Mouse (Mus musculus) forebrain, embryonic 12.5 days (tissue): ENCODE measurements around the gene Ppp2r5a. TPM values are rescaled to one million over a fixed set of nuclear protein-coding genes. Genes with fewer than 3 reads are reported as not detected.

ENCODE experiments used
- ATAC-seq: fragments of 200-750 bp; cut with Nextera tagmentation; 2 replicates; pipeline ENCODE4 v1.8.0; 2017; ENCODE audit warnings: moderate TSS enrichment; ENCODE audit not compliant: low FRiP score
- H3K27ac ChIP-seq: fragments of 300-500 bp; sonication (generic); 2 replicates; pipeline ENCODE4 v1.5.1; 2016; ENCODE audit warnings: mild to moderate bottlenecking
- H3K27me3 ChIP-seq: fragments of 300-500 bp; sonication (generic); 2 replicates; pipeline ENCODE4 v1.6.1; 2016; ENCODE audit warnings: mild to moderate bottlenecking
- H3K36me3 ChIP-seq: fragments of 300-500 bp; sonication (generic); replicated peaks from 2 replicates; pipeline ENCODE4 v1.6.1; 2016; ENCODE audit warnings: mild to moderate bottlenecking
- H3K4me1 ChIP-seq: fragments of 300-500 bp; sonication (generic); 2 replicates; pipeline ENCODE4 v1.6.1; 2016
- H3K4me2 ChIP-seq: fragments of 300-500 bp; sonication (generic); 2 replicates; pipeline ENCODE4 v1.6.1; 2016; ENCODE audit warnings: mild to moderate bottlenecking, moderate library complexity
- H3K4me3 ChIP-seq: fragments of 300-500 bp; sonication (generic); replicated peaks from 2 replicates; pipeline ENCODE4 v1.5.1; 2016; ENCODE audit warnings: mild to moderate bottlenecking
- H3K9ac ChIP-seq: fragments of 300-500 bp; sonication (generic); 2 replicates; pipeline ENCODE4 v1.6.1; 2016; ENCODE audit warnings: mild to moderate bottlenecking
- H3K9me3 ChIP-seq: fragments of 300-500 bp; sonication (generic); 2 replicates; pipeline ENCODE4 v1.6.1; 2016
- WGBS: fragments of 180-500 bp; shearing (Covaris S2); methylation state at CpG from one replicate; pipeline ENCODE4 v1.1.7; 2016; 5-methylcytosine and 5-hydroxymethylcytosine counted together
- polyA plus RNA-seq: library from polyadenylated mRNA; unstranded; fragments of >200 nt; fragmentation: Nextera tagmentation; extraction: Ambion mirVana; gene quantifications from 2 replicates; pipeline ENCODE4 v1.2.1, GENCODE M21; 2016

Gene Ppp2r5a
- polyA plus RNA-seq, 1 experiment from 2014 or later = 12.2 TPM

- 88% methylated on average over 6 of the region's 6 CpGs for WGBS
- H3K27me3 ChIP-seq = no peaks in the 10 kb centered on the region
- no peak overlapping the region for H3K27ac ChIP-seq
- no peak for ATAC-seq
- H3K4me1 ChIP-seq = 0 out of 2 replicates have a peak, but pooled peaks cover 5% of the 10 kb centered on the region
- no peak overlapping the region for H3K4me2 ChIP-seq
- no peaks in the 10 kb centered on the region for H3K9me3 ChIP-seq
- no peaks in the 10 kb centered on the region for H3K36me3 ChIP-seq
- no peak overlapping the region for H3K4me3 ChIP-seq
- no peak overlapping the region for H3K9ac ChIP-seq
Measured at GRCm38 (mm10) chr1:191414432-191414831, 11.4 kb upstream of the Ppp2r5a start.

- H3K4me2 ChIP-seq = no peak overlapping the region
- H3K27me3 ChIP-seq = no peaks in the 10 kb centered on the region
- no peak overlapping the region for H3K4me3 ChIP-seq
- no peaks in the 10 kb centered on the region for H3K36me3 ChIP-seq
- H3K27ac ChIP-seq = no peak overlapping the region
- no peak overlapping the region for H3K9ac ChIP-seq
- H3K4me1 ChIP-seq = 0 out of 2 replicates have a peak, but pooled peaks cover 2% of the 10 kb centered on the region
- ATAC-seq = no peak
- no peaks in the 10 kb centered on the region for H3K9me3 ChIP-seq
- 63% methylated on average over 6 of the region's 6 CpGs for WGBS
Measured at GRCm38 (mm10) chr1:191413691-191414415, 10.8 kb upstream of the Ppp2r5a start.

GRCm38 (mm10) chr1:191410294-191411036 is 7.4 kb upstream of the Ppp2r5a start:
- no peaks in the 10 kb centered on the region for H3K36me3 ChIP-seq
- no peak overlapping the region for H3K9ac ChIP-seq
- WGBS = 60% methylated on average over 10 of the region's 10 CpGs

GRCm38 (mm10) chr1:191407246-191407645 is 4.2 kb upstream of the Ppp2r5a start:
- no peak for ATAC-seq
- Histone ChIP-seq H3K36me3 (no peaks in the 10 kb centered on the region), H3K9me3 (no peaks in the 10 kb centered on the region), H3K4me1 (no peaks in the 10 kb centered on the region), H3K27me3 (no peaks in the 10 kb centered on the region), H3K9ac (no peak overlapping the region), H3K4me3 (no peak overlapping the region), H3K4me2 (no peak overlapping the region), H3K27ac (no peak overlapping the region)
- WGBS = 82% methylated on average over 12 of the region's 12 CpGs

More at GRCm38 (mm10) chr1:191410294-191411036, 7.4 kb upstream of the Ppp2r5a start:
- H3K9me3 ChIP-seq = no peaks in the 10 kb centered on the region
- no peak for ATAC-seq
- H3K27me3 ChIP-seq = no peaks in the 10 kb centered on the region
- no peak overlapping the region for H3K4me3 ChIP-seq
- no peak overlapping the region for H3K27ac ChIP-seq
- no peaks in the 10 kb centered on the region for H3K4me1 ChIP-seq
- H3K4me2 ChIP-seq = no peak overlapping the region

- no peaks in the 10 kb centered on the region for H3K9me3 ChIP-seq
- no peak overlapping the region for H3K27ac ChIP-seq
- 91% methylated on average over 8 of the region's 8 CpGs for WGBS
- no peaks in the 10 kb centered on the region for H3K4me1 ChIP-seq
- no peak for ATAC-seq
- H3K4me3 ChIP-seq = no peak overlapping the region
- H3K36me3 ChIP-seq = no peaks in the 10 kb centered on the region
- H3K27me3 ChIP-seq = no peaks in the 10 kb centered on the region
- no peak overlapping the region for H3K4me2 ChIP-seq
- no peak overlapping the region for H3K9ac ChIP-seq
Measured at GRCm38 (mm10) chr1:191406516-191406915, 3.4 kb upstream of the Ppp2r5a start.

GRCm38 (mm10) chr1:191404721-191405329 is 1.8 kb upstream of the Ppp2r5a start:
- no peaks in the 10 kb centered on the region for H3K4me1 ChIP-seq
- H3K4me3 ChIP-seq = no peak overlapping the region
- H3K9me3 ChIP-seq = no peaks in the 10 kb centered on the region
- H3K27ac ChIP-seq = no peak overlapping the region
- H3K36me3 ChIP-seq = no peaks in the 10 kb centered on the region
- H3K27me3 ChIP-seq = no peaks in the 10 kb centered on the region
- 83% methylated on average over 10 of the region's 10 CpGs for WGBS
- no peak for ATAC-seq
- H3K4me2 ChIP-seq = no peak overlapping the region
- H3K9ac ChIP-seq = no peak overlapping the region

GRCm38 (mm10) chr1:191404301-191404700 is 1.2 kb upstream of the Ppp2r5a start:
- ATAC-seq = no peak
- Histone ChIP-seq H3K27me3 (no peaks in the 10 kb centered on the region), H3K36me3 (no peaks in the 10 kb centered on the region), H3K9me3 (no peaks in the 10 kb centered on the region), H3K9ac (no peak overlapping the region), H3K4me3 (no peak overlapping the region), H3K4me1 (no peaks in the 10 kb centered on the region), H3K4me2 (no peak overlapping the region), H3K27ac (no peak overlapping the region)
- WGBS = 34% methylated on average over 1 of the region's 1 CpGs

GRCm38 (mm10) chr1:191402506-191402905 is 566 bp downstream of the Ppp2r5a start:
- H3K9ac ChIP-seq = no peak overlapping the region
- H3K9me3 ChIP-seq = no peaks in the 10 kb centered on the region
- no peaks in the 10 kb centered on the region for H3K36me3 ChIP-seq
- no peak for ATAC-seq
- no peak overlapping the region for H3K27ac ChIP-seq
- peaks cover 3% of the 10 kb centered on the region; the same call in 1 of the 2 replicates for H3K4me1 ChIP-seq
- WGBS = 70% methylated on average over 7 of the region's 7 CpGs
- H3K4me3 ChIP-seq = no peak overlapping the region
- H3K27me3 ChIP-seq = no peaks in the 10 kb centered on the region
- no peak overlapping the region for H3K4me2 ChIP-seq

GRCm38 (mm10) chr1:191396897-191397849 is 5.9 kb downstream of the Ppp2r5a start:
- Histone ChIP-seq H3K4me1 (peaks cover 9% of the 10 kb centered on the region; the same call in 1 of the 2 replicates), H3K4me2 (peak overlapping the region; percentile 78), H3K9ac (peak overlapping the region; percentile 82), H3K27ac (peak overlapping the region; percentile 92), H3K4me3 (peak overlapping the region; percentile 77), H3K9me3 (no peaks in the 10 kb centered on the region), H3K27me3 (no peaks in the 10 kb centered on the region), H3K36me3 (no peaks in the 10 kb centered on the region)
- WGBS = under 1% methylated on average over 82 of the region's 82 CpGs
- ATAC-seq = peak; percentile 98

- 1% methylated on average over 12 of the region's 74 CpGs for WGBS
- Histone ChIP-seq H3K4me1 (peaks cover 10% of the 10 kb centered on the region; the same call in 1 of the 2 replicates), H3K4me3 (peak overlapping the region; percentile 77)
Measured at GRCm38 (mm10) chr1:191396446-191396845, 6.6 kb downstream of the Ppp2r5a start.

GRCm38 (mm10) chr1:191395871-191396433 is 7.1 kb downstream of the Ppp2r5a start:
- Histone ChIP-seq H3K4me1 (peaks cover 14% of the 10 kb centered on the region; the same call in 1 of the 2 replicates), H3K27ac (peak overlapping the region; percentile 89), H3K4me3 (peak overlapping the region; percentile 77), H3K9me3 (no peaks in the 10 kb centered on the region), H3K36me3 (no peaks in the 10 kb centered on the region), H3K9ac (peak overlapping the region; percentile 82), H3K4me2 (peak overlapping the region; percentile 78), H3K27me3 (no peaks in the 10 kb centered on the region)
- WGBS = under 1% methylated on average over 43 of the region's 43 CpGs
- ATAC-seq = no peak

More at GRCm38 (mm10) chr1:191396446-191396845, 6.6 kb downstream of the Ppp2r5a start:
- peak overlapping the region; percentile 78 for H3K4me2 ChIP-seq
- peak; percentile 40 for ATAC-seq
- H3K27me3 ChIP-seq = no peaks in the 10 kb centered on the region
- H3K36me3 ChIP-seq = no peaks in the 10 kb centered on the region
- peak overlapping the region; percentile 82 for H3K9ac ChIP-seq
- H3K9me3 ChIP-seq = no peaks in the 10 kb centered on the region
- peak overlapping the region; percentile 89 for H3K27ac ChIP-seq
